Mouse (Mus musculus) megakaryocyte, embryonic 14.5 days (primary cell): Measurements from ENCODE around the gene Crcp.

Experiments
- FLI1 ChIP-seq: IDR thresholded peaks from 2 replicates; pipeline ENCODE4 v1.6.1; 2012; ENCODE audit warnings: low read length, inconsistent platforms, mixed read lengths
- GATA1 ChIP-seq: IDR thresholded peaks from 3 replicates; pipeline ENCODE4 v1.6.1; 2012; ENCODE audit warnings: mixed read lengths, low read length, inconsistent platforms, borderline replicate concordance

DNA sequence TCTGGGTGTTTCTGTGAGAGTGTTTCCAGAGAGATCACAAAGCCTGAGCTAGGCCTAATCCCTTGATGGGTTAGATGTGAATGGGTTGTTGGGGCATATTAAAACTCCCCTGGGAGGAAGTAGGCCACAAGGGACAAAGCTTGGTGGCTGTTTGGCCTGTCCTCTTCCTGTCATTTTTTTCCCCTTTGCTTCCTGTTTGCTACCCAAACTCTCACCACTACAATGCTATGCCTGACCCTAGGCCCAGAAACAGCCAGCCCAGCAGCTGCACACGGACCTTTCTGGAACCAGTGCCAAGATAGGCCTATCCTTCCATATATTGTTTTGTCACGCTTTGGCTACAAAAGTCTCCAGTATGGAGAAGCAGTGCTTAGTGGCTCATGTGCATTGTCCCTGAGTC, 33.0 kb downstream of the Crcp start:
- TF ChIP-seq GATA1 (no peak), FLI1 (no peak)
